Mouse (Mus musculus) retina, embryonic 14.5 days (tissue): ENCODE measurements around the gene Myo16.
A peak's percentile ranks its signal among the peaks of the same experiment; 100 is the strongest.

Experiments
- DNase-seq: peaks from one replicate; pipeline ENCODE4 v3.0.0-alpha.2; 2015; ENCODE audit warnings: low spot score

Myo16 gene

GRCm38 (mm10) chr8:10629862-10630261 is 476.2 kb downstream of the Myo16 start:
- no peak for DNase-seq

GRCm38 (mm10) chr8:10631006-10631405 is 477.3 kb downstream of the Myo16 start:
- DNase-seq = no peak

GRCm38 (mm10) chr8:10632603-10633002 is 478.9 kb downstream of the Myo16 start:
- no peak for DNase-seq

DNA sequence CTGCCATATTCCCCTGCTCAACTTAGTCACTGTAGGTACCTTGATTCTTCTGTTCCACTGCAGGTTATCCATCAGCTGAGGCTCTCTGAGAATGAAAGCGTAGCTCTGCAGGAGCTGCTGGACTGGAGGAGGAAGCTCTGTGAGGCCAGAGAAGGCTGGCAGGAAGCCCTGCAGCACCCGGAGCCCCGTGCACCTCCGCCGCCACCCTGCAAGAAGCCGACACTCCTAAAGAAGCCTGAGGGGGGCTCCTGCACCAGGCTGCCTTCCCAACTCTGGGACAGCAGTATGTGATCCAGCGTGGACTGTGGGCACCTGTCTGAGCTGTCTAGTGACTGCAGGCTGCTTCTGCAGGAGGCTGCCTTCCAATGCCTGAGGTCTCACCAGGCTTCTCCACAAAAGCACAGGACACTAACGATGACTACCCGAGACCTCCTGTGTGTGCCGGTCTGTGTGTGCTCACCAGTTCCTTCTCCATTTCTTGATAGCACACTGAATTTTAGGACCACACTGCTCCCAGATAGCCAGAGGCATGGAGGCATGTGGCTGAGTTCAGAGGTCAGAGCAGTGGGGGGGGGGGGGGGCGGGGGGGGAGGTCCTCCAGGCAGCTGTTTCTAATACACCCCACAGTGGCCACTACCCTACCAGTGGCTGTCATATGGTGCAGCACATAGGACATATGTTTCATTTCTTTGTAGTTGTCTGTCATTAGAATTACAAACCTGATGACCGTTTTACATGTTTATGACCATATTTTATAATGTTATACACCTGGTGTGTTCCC is 479.8 kb downstream of the Myo16 start:
- no peak for DNase-seq

DNA sequence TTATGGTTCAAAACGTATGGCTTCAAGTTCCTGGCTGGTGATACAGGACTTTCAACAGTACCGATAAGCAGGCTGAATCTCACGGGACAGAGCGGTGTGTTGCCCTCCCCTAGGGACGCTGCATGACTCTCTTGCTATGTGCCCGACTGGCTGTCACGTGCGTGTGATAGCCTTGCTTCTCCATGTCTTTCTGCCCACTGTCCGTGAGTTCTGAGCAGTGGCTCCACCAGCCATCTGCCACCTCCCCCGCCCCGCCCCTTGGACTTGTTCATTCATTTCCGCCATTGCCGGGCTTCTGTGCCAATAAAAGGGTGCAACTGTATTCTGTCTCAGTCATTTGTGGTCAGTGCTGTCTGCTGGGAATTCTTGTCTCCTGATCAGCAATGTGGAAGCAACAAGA is 480.7 kb downstream of the Myo16 start:
- DNase-seq = no peak

GRCm38 (mm10) chr8:10638871-10639270 is 485.2 kb downstream of the Myo16 start:
- DNase-seq = no peak

- no peak for DNase-seq
These were observed 486.6 kb downstream of the Myo16 start for GRCm38 (mm10) chr8:10640176-10640810.

DNA sequence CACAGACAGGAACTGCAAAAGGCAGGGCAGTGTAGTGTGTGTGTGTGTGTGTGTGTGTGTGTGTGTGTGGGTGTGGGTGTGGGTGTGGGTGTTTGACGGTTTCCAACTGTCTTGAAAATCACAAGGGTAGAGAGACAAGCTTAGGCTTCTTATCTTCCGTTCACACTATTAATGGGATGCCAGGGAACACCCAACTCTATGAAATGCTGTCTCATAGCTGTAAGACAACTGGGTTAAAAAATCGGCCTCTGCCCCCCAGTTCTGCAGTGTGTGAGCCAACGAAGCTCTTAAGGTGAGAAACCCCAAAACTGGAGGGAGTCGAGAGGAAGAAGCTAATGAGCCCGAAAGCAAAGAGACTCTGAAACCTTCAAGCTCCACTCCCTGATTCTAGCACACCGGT is 487.1 kb downstream of the Myo16 start:
- DNase-seq = no peak

DNA sequence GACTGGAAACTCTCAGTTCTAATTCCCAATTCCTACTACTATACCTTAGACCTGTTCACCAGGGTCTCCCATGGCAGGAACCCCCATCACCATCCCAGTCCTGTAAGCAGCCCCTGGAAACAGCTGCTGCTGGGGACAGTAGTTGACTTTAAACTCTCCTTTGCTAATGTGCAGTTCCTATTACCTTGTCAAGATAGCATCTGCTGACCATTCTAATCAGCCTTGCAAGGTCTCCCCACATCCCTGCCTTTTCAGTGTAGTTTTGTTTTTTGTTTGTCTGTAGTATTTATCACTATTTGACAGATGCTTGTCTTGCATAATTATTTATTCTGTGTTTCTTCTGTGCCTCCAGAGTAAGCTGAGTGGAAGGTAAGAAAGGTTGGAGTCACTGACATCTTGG is 487.6 kb downstream of the Myo16 start:
- no peak for DNase-seq

- no peak for DNase-seq
These were observed 489.5 kb downstream of the Myo16 start for GRCm38 (mm10) chr8:10643244-10643643.

DNA sequence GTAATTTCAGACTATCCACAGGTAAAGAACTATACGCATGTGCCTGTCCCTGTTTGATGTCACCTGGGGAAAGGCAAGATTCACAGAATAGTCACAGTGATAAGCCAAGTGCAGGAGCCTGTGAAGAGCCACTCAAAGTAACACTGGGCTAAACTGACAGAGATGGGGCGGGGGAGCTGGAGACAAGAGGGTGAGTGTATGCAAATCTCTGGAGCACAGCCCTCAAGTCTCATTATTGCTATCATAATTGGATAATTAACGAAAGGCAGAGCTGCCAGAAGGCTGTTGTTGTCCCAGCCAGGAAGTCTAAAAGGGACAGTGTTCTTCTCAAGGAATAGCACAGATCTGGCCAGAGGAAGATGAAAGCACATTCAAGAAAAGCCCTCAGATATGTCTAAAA is 490.8 kb downstream of the Myo16 start:
- DNase-seq = peak; percentile 60

DNA sequence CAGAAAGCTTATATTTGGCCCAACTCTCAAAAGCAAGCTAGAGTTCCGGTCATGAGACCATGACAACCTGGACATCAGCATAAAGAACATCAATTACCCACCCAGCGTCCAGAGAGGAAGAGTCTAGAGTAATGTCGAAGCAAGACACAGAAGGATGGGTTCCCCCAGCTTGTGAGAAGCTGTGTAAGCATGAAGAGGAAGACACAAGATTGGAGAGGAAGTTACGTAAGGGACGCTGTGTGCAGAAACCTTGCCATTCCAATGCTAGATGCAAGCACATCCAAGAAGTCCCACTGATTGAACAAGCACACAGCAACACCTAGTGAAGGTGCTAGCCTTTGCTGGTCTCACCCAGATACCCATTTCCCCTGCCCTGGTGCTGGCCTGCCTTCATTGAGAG is 492.0 kb downstream of the Myo16 start:
- DNase-seq = no peak

DNA sequence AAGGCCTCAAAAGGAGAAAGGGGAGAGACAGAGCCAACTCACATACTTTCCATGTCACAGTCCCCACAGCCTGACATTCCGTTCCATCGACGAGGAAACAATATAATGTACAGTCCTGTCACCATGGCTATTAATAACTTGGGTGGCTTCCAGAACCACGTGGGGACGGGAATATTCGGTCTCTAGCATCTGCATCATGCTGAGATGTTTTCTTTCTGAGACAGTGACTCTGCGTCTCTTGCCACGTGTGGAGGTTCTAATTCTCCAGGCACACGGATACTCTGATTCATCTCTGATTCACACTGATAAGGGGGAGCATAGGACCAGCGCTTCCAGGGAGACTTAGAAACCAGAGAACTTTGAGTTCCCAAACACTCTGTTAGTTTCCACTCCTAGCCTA is 492.8 kb downstream of the Myo16 start:
- DNase-seq = no peak

DNA sequence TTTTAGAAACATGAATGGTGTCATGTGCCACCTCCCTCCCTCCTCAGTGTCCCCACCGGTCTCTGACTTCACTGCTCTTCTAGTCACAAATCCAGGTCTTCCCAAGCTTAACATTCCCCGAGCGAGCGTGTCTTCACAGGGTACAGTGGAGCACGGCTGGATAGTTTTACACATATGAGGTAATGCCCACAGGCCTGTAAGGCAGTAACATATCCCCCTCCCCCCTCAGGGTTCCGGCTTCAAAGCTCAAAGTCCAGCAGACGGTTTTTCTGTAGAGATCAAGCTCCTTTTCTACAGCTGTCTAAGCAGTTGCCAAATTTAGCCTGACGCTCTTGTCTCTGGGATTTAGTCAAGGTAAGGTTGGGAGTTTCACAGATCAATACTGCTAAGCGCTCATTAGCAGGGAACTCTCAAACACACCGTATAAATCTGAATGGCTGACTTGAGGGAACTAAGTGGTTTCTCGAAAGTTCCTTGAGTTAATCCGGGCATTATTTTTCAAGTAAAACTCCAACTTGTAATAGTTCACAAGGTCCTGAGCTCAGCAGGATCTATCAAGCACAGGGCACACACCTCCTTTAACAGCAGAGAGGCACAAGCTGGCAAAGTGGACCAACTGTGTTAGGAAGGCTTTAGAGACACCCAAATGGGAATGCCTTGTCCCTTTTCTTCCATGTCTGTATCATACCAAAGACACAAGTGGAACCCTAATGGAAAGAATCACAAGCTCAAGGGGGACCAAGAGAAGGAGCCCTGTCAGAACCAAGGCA is 498.0 kb downstream of the Myo16 start:
- DNase-seq = no peak

DNA sequence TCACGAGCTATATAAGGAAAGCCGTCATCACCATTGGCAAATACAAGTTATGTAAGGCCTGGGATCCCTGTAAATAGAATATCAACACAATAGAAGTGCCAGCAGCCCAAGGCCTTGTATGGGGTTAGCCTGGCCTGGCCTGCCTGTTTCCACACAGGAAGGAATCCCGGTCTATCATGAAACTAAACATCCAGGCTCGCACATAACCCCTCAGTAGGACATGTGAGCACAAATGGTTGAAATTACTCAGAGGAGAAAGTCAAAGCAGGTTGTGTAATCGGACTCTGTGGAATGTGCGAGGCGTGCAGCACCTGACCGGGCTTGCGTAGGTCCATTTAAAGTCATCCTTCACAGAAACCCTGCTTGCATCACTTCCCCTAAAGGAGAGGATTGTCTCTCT is 499.6 kb downstream of the Myo16 start:
- no peak for DNase-seq

DNA sequence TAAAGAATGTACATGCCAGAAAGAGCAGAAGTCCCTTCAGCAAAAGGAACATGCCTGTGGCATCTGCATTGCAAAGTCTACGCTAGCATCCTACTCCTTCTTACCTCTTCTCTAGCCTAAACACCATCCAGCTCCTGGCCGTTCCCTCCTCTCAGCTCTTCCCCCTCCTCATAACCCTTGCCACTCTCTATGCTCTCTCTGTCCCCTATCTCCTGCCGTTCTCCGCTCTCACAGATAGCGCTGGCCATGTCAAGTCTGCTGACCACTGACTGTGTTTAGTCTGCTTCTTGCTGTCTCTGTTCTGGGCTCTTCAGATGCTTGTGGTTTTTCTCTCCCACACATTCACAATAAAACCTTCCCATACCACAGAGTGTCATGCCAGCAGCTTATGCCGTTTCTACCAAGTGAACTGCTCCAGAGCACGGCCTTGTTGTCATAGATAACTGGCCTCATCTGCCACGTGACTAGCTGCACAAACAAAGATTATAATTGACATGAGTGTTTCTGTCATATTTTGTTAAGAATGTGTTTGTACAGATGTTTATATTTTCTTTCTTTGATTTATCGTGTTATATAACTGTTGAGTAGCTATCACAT is 501.3 kb downstream of the Myo16 start:
- DNase-seq = no peak

DNA sequence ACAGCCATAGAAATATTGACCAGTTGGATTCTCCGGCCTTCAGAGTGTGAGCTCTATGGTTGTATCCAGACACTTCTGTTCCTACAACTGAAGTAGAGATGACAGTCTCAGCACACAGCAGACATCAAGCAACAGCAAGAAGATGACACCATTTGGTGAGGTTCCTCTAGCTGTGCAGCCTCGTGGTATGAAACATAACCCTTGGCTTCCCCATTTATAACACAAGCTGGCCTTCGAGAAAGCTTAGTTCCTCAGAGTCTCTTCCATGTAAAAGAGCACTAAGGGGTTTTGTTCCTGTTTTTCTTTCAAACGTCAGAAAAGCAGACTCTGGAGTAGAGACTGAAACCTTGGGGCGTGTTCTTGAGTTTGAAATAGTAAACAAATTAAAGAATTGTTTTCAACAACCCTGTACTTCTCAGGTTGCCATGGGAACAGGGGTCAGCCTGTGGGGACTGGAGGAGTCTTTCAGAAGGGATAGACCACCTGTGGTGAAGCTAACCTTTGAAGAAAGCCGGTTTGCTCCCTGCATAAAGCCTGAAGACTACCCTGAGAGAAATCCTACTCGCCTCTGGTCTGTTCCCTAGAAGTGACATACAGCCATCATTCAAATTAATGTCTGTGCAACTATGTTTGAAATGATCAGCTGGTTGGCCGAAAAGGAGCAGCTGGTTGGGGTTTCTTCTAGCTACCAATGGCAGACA is 510.2 kb downstream of the Myo16 start:
- peak; percentile 71 for DNase-seq

- DNase-seq = no peak
These were observed 511.3 kb downstream of the Myo16 start for GRCm38 (mm10) chr8:10664861-10665543.

GRCm38 (mm10) chr8:10665821-10666283 is 512.1 kb downstream of the Myo16 start:
- no peak for DNase-seq

DNA sequence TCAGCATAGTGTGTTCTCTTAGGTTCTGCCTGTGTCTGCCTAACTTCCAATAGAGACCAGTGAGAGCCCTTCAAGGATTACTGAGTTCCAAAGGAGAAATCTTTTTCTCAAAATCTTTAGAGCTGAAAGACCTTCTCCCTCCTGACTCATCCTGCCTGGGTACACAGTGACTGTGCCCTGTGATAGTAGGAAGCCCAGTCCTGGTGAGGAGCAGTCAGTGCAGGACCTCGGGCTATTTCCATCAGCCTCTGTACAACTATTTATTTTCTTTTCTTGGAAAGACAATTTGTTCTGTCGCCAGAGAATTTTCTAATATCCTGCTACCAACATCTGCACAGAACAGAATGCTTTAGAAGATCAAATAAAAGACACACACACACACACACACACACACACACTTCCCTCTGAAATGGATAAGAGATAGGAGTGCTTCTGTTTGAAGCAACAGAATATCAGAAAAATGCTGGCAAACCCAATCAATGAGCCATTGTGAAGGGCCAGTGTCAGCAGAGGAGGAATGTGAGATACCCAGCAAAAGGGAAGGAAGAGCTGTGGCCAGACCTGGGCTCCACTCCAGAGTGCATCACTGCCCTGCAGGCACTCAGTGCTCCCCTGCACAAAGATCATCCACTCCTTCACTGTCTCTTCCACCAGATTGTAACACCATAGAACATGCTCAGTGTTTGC is 518.3 kb downstream of the Myo16 start:
- DNase-seq = no peak
